Mouse (Mus musculus): Measurements from ENCODE around the gene Jmjd6.

- TF ChIP-seq EP300 (IDR thresholded peaks at IDR 0.05) (no peak), CTCF (IDR thresholded peaks at IDR 0.05) (no peak)
Observed at GRCm38 (mm10) chr11:116854279-116854678, 11.0 kb upstream of the Jmjd6 start.
